Mouse (Mus musculus) midbrain, embryonic 14.5 days (tissue): ENCODE measurements around the gene Rarg. TPM values are rescaled to one million over a fixed set of nuclear protein-coding genes. Genes with fewer than 3 reads are reported as not detected.

ENCODE experiments used
- ATAC-seq: fragments of 200-750 bp; cut with Nextera tagmentation; 2 replicates; pipeline ENCODE4 v1.8.0; 2017; ENCODE audit warnings: moderate number of reproducible peaks, moderate library complexity; ENCODE audit not compliant: low FRiP score, low TSS enrichment
- DNase-seq: peaks from one replicate; pipeline ENCODE4 v3.0.0-alpha.2; 2015
- H3K27ac ChIP-seq: fragments of 300-500 bp; sonication (generic); replicated peaks from 2 replicates; pipeline ENCODE4 v1.5.1; 2014; ENCODE audit warnings: mild to moderate bottlenecking, low read depth, low read length, moderate library complexity
- H3K27me3 ChIP-seq: fragments of 300-500 bp; sonication (generic); 2 replicates; pipeline ENCODE4 v1.6.1; 2014; ENCODE audit warnings: low read length, control low read depth, mixed read lengths; ENCODE audit not compliant: control insufficient read depth, insufficient read depth
- H3K36me3 ChIP-seq: fragments of 300-500 bp; sonication (generic); 2 replicates; pipeline ENCODE4 v1.6.1; 2014; ENCODE audit warnings: low read length, control low read depth; ENCODE audit not compliant: control insufficient read depth, insufficient read depth
- H3K4me1 ChIP-seq: fragments of 300-500 bp; sonication (generic); 2 replicates; pipeline ENCODE4 v1.6.1; 2014; ENCODE audit warnings: mild to moderate bottlenecking, antibody characterized with exemption, low read length, control low read depth; ENCODE audit not compliant: control insufficient read depth, insufficient read depth
- H3K4me2 ChIP-seq: fragments of 300-500 bp; sonication (generic); 2 replicates; pipeline ENCODE4 v1.6.1; 2014; ENCODE audit warnings: mild to moderate bottlenecking, low read length, moderate library complexity
- H3K4me3 ChIP-seq: fragments of 300-500 bp; sonication (generic); replicated peaks from 2 replicates; pipeline ENCODE4 v1.5.1; 2014; ENCODE audit warnings: low read depth, low read length
- H3K9ac ChIP-seq: fragments of 300-500 bp; sonication (generic); replicated peaks from 2 replicates; pipeline ENCODE4 v1.6.1; 2014; ENCODE audit warnings: mild to moderate bottlenecking, low read length, moderate library complexity
- H3K9me3 ChIP-seq: fragments of 300-500 bp; sonication (generic); 2 replicates; pipeline ENCODE4 v1.6.1; 2016; ENCODE audit warnings: low read length, control low read depth, mixed read lengths; ENCODE audit not compliant: control insufficient read depth
- WGBS: fragments of 180-500 bp; shearing (Covaris S2); extraction: QIAGEN DNeasy Blood & Tissue Kit; methylation state at CpG from one replicate; pipeline ENCODE4 v1.1.7; 2014; 5-methylcytosine and 5-hydroxymethylcytosine counted together
- polyA plus RNA-seq: library from polyadenylated mRNA; unstranded; fragments of >200 nt; fragmentation: Nextera tagmentation; extraction: Ambion mirVana; gene quantifications from 2 replicates; pipeline ENCODE4 v1.2.1, GENCODE M21; 2014

Gene Rarg
- polyA plus RNA-seq, 1 experiment from 2014 or later, result 3.6 TPM

DNA sequence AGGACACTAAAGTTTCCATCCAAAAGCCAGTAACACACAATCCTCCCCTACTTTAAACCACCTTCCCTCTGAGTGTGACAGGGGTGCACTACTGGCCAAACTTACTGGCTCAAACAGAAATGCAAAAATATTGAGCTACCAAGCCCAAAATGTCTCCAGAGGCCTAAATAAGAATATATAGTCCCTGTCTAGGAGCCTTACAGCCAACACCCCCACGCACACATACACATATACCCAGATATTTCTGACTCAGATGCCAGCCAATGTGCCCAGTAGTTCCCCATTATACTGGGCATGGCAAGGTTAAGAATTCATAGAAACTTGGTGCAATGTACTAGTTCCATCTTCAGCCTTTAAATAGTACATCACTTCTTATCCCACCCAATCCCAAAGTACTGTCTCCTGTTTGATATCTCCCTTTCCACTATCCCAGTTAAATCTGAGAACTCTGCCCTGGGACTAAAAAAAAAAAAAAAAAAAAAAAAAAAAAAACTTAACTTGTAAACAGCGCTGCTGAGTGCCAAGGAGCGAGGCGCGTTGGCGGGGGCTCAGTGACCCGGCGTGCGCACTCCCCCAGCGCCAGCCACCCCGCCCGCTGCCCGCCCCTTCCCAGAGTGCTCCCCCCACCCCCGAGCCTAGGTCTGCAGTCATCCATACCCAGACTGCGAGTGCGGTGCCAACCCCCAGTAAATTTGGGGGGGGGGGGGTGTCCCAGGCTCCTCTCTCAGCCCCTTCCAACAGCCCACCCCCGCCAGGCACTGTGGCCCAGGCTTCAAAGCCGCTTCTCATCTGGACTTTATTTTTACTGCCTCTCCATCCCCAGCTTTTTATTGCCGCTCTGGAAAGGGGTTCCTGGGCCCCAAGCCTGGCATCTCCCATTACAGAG lies 12.8 kb downstream of the Rarg start:
- H3K4me3 ChIP-seq, result peak overlapping the region; percentile 55; the same call in 1 of the 2 replicates
- H3K4me2 ChIP-seq, result peak overlapping the region; percentile 96
- no peak for ATAC-seq
- no peak for DNase-seq
- no peak overlapping the region for H3K27ac ChIP-seq
- H3K36me3 ChIP-seq, result no peaks in the 10 kb centered on the region
- H3K4me1 ChIP-seq, result peaks cover 13% of the 10 kb centered on the region; the same call in 1 of the 2 replicates
- H3K9ac ChIP-seq, result no peak overlapping the region
- H3K27me3 ChIP-seq, result peaks cover 57% of the 10 kb centered on the region
- 8% methylated on average over 17 of the region's 19 CpGs for WGBS
- H3K9me3 ChIP-seq, result no peaks in the 10 kb centered on the region

DNA sequence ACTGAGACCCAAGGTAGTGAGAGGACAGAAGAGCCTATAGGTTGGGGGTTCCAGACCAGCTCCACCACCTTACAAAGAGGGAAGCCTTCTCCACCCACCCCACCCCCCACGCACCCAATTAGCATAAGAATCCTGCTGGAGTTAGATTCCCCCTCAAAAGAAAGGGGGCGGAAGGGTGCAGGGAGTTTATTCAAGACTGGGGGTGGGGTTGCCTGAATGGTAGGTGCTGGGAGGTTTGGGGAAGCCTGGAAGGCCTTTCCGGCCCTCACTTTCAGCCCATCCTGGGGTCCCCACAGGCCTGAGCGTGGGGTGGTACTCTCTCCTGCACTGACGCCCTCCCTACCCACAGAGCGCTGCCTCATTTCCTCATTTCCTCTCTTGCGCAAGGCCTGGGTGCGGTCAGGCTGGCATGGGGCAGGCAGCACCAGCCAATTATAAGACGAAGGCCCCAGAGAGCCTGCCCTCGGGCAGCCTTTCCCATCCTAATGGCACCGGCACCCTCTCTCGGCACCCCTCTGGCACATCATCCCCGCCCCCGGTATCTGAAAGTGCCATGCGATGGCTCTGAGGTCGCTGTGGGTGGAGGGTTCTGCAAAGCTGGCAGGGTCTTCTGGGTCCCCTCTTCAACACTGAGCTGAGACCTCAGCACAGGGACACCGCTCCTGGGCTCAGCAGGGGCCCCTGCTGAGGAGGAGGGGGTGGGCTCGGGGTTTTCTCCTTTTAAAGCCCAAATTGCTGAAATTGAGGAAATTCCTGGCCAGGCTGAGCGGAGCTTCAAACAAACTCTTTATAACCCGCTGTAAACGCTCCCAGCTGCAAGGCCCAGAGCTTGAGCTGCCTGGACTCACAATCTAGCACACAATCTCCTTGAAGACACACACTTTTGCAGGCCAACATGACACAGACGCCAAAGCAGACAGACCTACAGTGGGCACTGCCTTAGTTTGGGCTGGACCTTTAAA lies 13.8 kb downstream of the Rarg start:
- Histone ChIP-seq H3K27ac (no peak overlapping the region), H3K9me3 (no peaks in the 10 kb centered on the region), H3K9ac (no peak overlapping the region), H3K4me1 (peaks cover 13% of the 10 kb centered on the region; the same call in 1 of the 2 replicates), H3K4me3 (no peak overlapping the region), H3K27me3 (peaks cover 46% of the 10 kb centered on the region), H3K36me3 (no peaks in the 10 kb centered on the region), H3K4me2 (peak overlapping the region; percentile 15; the same call in 1 of the 2 replicates)
- ATAC-seq (no peak), DNase-seq (no peak)
- 10% methylated on average over 22 of the region's 22 CpGs for WGBS

DNA sequence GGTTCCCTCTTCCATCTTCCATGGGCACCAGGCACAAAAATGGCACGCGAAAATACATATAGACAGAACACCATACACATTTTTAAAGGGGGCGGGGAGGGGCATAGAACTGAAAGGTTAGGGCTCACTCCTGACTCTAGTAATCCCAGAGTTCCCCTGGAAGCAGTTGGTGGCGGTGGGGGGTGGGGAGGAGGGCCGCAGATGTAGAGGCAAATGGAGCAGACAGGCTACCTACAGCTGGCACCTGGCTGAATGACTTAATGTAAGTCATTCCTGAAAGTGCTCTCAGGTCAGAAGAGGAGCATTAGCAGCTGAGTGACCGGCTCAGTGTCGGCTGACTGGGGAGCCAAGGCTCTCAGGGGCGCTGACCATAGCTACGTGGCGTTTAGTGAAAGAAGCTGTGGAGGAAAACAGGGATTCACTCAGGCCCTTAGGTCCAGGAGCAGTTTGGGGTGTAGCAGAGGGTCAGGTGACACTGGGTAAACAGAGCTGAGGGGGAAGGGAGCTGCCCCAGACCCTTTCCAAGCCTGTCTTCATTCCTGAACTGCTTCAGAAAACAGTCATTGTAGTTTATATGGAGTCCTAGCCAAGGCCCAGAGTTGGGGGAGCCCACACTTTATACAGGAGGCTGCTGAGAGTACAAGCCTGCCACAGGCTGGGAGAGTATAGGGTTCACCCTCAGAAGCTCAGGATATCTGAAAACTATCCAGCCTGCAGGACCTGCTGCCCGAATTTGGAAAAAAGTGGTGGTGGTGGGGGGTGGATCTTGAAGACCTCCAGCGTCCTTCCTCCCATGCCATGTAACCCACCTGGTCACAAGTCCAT lies 14.7 kb downstream of the Rarg start:
- Histone ChIP-seq H3K27me3 (peaks cover 40% of the 10 kb centered on the region), H3K9ac (no peak overlapping the region), H3K4me1 (peaks cover 12% of the 10 kb centered on the region; the same call in 1 of the 2 replicates), H3K9me3 (no peaks in the 10 kb centered on the region), H3K27ac (no peak overlapping the region), H3K36me3 (no peaks in the 10 kb centered on the region), H3K4me2 (no peak overlapping the region), H3K4me3 (no peak overlapping the region)
- no peak for DNase-seq
- WGBS, result 27% methylated on average over 12 of the region's 12 CpGs
- no peak for ATAC-seq

DNA sequence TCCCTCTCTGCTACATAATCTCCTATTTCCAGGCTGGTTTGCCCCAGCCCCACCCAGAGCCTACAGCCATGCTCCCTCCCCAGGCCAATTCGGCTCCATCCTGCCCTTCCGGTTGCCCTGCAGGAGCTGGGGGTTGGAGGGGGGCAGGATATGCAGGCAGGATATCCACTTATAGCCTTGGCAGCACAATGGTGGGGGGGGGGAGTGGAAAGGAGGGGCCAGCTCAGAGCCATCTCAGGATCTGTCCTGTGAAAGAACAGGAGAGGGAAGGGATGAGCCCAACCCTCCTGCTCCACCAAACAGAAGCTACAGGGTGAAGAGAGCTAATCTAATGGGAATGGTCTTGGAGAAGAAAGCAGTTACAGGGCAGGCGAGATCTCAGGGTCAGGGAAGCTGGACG lies 16.7 kb downstream of the Rarg start:
- Histone ChIP-seq H3K27ac (no peak overlapping the region), H3K36me3 (no peaks in the 10 kb centered on the region), H3K4me2 (no peak overlapping the region), H3K27me3 (peaks cover 32% of the 10 kb centered on the region), H3K9me3 (no peaks in the 10 kb centered on the region), H3K4me1 (0 out of 2 replicates have a peak, but pooled peaks cover 1% of the 10 kb centered on the region), H3K9ac (no peak overlapping the region), H3K4me3 (no peak overlapping the region)
- DNase-seq (no peak), ATAC-seq (no peak)
- WGBS, result 72% methylated on average over 4 of the region's 4 CpGs

DNA sequence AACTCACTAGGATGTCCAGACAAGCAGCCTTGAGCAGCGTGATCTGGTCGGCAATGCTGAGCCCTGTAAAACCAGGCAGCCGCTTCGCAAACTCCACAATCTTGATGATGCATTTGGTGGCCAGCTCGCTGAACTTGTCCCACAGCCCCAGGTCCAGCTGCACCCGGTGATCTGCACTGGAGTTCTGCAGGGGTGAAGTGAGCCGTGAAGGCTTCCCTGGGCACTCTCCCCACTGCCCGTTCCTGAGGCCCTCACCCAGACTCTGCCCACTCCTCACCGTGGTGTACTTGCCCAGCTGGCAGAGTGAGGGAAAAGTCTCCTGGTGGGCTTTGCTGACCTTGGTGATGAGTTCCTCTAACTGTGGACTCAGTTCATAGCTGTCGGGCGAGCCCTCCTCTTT lies 17.5 kb downstream of the Rarg start:
- no peaks in the 10 kb centered on the region for H3K36me3 ChIP-seq
- H3K4me1 ChIP-seq, result 0 out of 2 replicates have a peak, but pooled peaks cover 6% of the 10 kb centered on the region
- H3K9me3 ChIP-seq, result no peaks in the 10 kb centered on the region
- no peak overlapping the region for H3K4me3 ChIP-seq
- ATAC-seq (no peak), DNase-seq (no peak)
- H3K27me3 ChIP-seq, result peaks cover 25% of the 10 kb centered on the region
- H3K27ac ChIP-seq, result no peak overlapping the region
- no peak overlapping the region for H3K4me2 ChIP-seq
- 75% methylated on average over 11 of the region's 11 CpGs for WGBS
- no peak overlapping the region for H3K9ac ChIP-seq

DNA sequence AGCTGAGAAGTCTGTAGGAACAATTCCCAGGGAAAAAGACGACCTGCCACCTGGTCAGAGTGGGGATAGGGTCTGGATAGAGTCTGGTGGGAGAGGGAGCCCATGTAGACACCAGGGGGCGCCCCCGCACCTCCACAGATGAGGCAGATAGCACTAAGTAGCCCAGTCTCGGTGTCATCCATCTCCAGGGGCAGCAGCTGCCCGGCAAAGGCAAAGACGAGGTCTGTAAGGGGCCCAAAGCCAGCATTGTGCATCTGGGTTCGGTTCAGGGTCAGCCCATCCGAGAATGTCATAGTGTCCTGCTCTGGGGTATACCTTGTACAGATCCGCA lies 18.1 kb downstream of the Rarg start:
- ATAC-seq (peak; percentile 63), DNase-seq (peak; percentile 87)
- no peak overlapping the region for H3K9ac ChIP-seq
- H3K9me3 ChIP-seq, result no peaks in the 10 kb centered on the region
- no peak overlapping the region for H3K4me3 ChIP-seq
- no peak overlapping the region for H3K4me2 ChIP-seq
- H3K36me3 ChIP-seq, result no peaks in the 10 kb centered on the region
- no peak overlapping the region for H3K27ac ChIP-seq
- H3K4me1 ChIP-seq, result 0 out of 2 replicates have a peak, but pooled peaks cover 6% of the 10 kb centered on the region
- 9% methylated on average over 9 of the region's 9 CpGs for WGBS
- H3K27me3 ChIP-seq, result peaks cover 19% of the 10 kb centered on the region

DNA sequence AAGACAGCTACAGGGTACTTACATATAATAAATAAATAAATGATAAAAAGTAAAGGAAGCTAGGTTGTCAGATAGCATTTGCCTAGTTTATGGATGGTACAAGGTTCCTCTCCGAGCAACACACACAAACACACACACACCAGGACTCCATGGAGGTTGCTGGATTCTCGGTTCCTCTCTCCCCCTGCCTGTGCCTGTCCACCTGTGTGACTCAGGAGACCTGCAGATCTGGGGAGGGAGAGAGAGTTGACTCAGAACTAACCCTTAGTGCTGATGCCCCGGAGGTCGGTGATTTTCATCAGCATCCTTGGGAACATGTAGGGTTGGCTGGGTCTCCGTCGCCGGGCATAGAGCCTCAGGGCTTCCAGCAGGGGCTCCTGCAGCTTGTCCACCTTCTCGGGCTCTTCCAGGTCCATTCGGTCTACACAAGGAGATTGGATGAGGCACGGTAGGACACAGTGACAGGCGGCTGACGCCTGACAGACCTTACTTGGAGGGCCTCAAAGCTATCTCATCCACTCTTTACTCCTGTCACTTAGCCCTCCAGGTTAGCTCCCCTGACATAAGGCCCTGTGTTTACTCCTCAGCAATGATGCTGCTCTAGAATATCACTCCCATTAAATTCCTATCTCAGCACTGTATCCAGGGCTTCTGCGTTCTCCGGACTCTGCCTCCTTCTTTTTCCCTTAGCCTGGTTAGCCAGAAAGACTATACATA lies 18.6 kb downstream of the Rarg start:
- Histone ChIP-seq H3K4me1 (0 out of 2 replicates have a peak, but pooled peaks cover 6% of the 10 kb centered on the region), H3K36me3 (no peaks in the 10 kb centered on the region), H3K4me2 (no peak overlapping the region), H3K27me3 (peaks cover 13% of the 10 kb centered on the region), H3K9ac (no peak overlapping the region), H3K27ac (no peak overlapping the region), H3K9me3 (no peaks in the 10 kb centered on the region), H3K4me3 (no peak overlapping the region)
- 83% methylated on average over 14 of the region's 14 CpGs for WGBS
- ATAC-seq (no peak), DNase-seq (no peak)
